Mouse (Mus musculus): ENCODE measurements around the gene Slc2a6.

The Slc2a6 gene

GRCm38 (mm10) chr2:27027618-27028436 is at the start of gene Slc2a6:
TSS of gene Slc2a6 (minus strand) at chr2:27027998.
- peak; percentile 89 for DNase-seq (ENCODE audit: low spot score)

GRCm38 (mm10) chr2:27075485-27075884 is 47.7 kb upstream of the Slc2a6 start:
- no peak for DNase-seq (ENCODE audit: low spot score)

GRCm38 (mm10) chr2:27074804-27075203 is 47.0 kb upstream of the Slc2a6 start:
- no peak for DNase-seq (ENCODE audit: low spot score)

- no peak for DNase-seq (ENCODE audit: low spot score)
Measured at GRCm38 (mm10) chr2:27073407-27073806, 45.6 kb upstream of the Slc2a6 start.

- DNase-seq (ENCODE audit: low spot score): no peak
Measured at GRCm38 (mm10) chr2:27071978-27072377, 44.2 kb upstream of the Slc2a6 start, which contains the start of gene Mymk. TSS of gene Mymk (minus strand) at chr2:27072179.

- peak; percentile 71 for DNase-seq (ENCODE audit: low spot score)
Measured at GRCm38 (mm10) chr2:27071137-27071536, 43.3 kb upstream of the Slc2a6 start.

- DNase-seq (ENCODE audit: low spot score): no peak
Measured at GRCm38 (mm10) chr2:27070247-27070813, 42.5 kb upstream of the Slc2a6 start.

GRCm38 (mm10) chr2:27069646-27070045 is 41.8 kb upstream of the Slc2a6 start:
- no peak for DNase-seq (ENCODE audit: low spot score)

GRCm38 (mm10) chr2:27067996-27068395 is 40.2 kb upstream of the Slc2a6 start:
- no peak for DNase-seq (ENCODE audit: low spot score)

GRCm38 (mm10) chr2:27067124-27067523 is 39.3 kb upstream of the Slc2a6 start:
- no peak for DNase-seq (ENCODE audit: low spot score)

GRCm38 (mm10) chr2:27059187-27059586 is 31.4 kb upstream of the Slc2a6 start:
- no peak for DNase-seq (ENCODE audit: low spot score)

GRCm38 (mm10) chr2:27058751-27059150 is 31.0 kb upstream of the Slc2a6 start:
- no peak for DNase-seq (ENCODE audit: low spot score)

GRCm38 (mm10) chr2:27058251-27058650 is 30.5 kb upstream of the Slc2a6 start:
- no peak for DNase-seq (ENCODE audit: low spot score)

- no peak for DNase-seq (ENCODE audit: low spot score)
Measured at GRCm38 (mm10) chr2:27049408-27049807, 21.6 kb upstream of the Slc2a6 start.

GRCm38 (mm10) chr2:27045979-27046770 is 18.4 kb upstream of the Slc2a6 start:
- DNase-seq (ENCODE audit: low spot score): peak; percentile 86

- DNase-seq (ENCODE audit: low spot score): no peak
Measured at GRCm38 (mm10) chr2:27044641-27045040, 16.8 kb upstream of the Slc2a6 start.

- DNase-seq (ENCODE audit: low spot score): no peak
Measured at GRCm38 (mm10) chr2:27044166-27044565, 16.4 kb upstream of the Slc2a6 start.

- peak; percentile 59 for DNase-seq (ENCODE audit: low spot score)
Measured at GRCm38 (mm10) chr2:27043461-27043860, 15.7 kb upstream of the Slc2a6 start.

- no peak for DNase-seq (ENCODE audit: low spot score)
Measured at GRCm38 (mm10) chr2:27042131-27042844, 14.5 kb upstream of the Slc2a6 start.

GRCm38 (mm10) chr2:27039286-27039685 is 11.5 kb upstream of the Slc2a6 start:
- no peak for DNase-seq (ENCODE audit: low spot score)

GRCm38 (mm10) chr2:27038596-27038995 is 10.8 kb upstream of the Slc2a6 start:
- DNase-seq (ENCODE audit: low spot score): peak; percentile 74

GRCm38 (mm10) chr2:27037008-27037407 is 9.2 kb upstream of the Slc2a6 start:
- DNase-seq (ENCODE audit: low spot score): no peak

All from testis, postnatal 14 days (tissue).